Mouse (Mus musculus): ENCODE results near the gene Eif1ax.
"Not testable (repeated sequence)": the region's sequence is repeated elsewhere in the genome, so short reads cannot be mapped to it uniquely, and the experiment has no call there.

The Eif1ax gene

GRCm38 (mm10) chrX:159371831-159372752 is at the start of gene Eif1ax:
Gene Eif1ax (plus strand): TSS chrX:159372178.
- peak; percentile 78 for DNase-seq (ENCODE audit: low spot score)

- DNase-seq (ENCODE audit: low spot score): peak; percentile 52
These were observed 7.5 kb upstream of the Eif1ax start for GRCm38 (mm10) chrX:159364506-159364905.

GRCm38 (mm10) chrX:159372753-159373144 is 771 bp downstream of the Eif1ax start:
- DNase-seq (ENCODE audit: low spot score): no peak

GRCm38 (mm10) chrX:159387105-159387504 is 15.1 kb downstream of the Eif1ax start:
- DNase-seq (ENCODE audit: low spot score): peak; percentile 18

GRCm38 (mm10) chrX:159388953-159389352 is 17.0 kb downstream of the Eif1ax start:
- peak; percentile 68 for DNase-seq (ENCODE audit: low spot score)

- DNase-seq (ENCODE audit: low spot score): no peak
These were observed 18.5 kb downstream of the Eif1ax start for GRCm38 (mm10) chrX:159390347-159390962.

- DNase-seq (ENCODE audit: low spot score): no peak
These were observed 19.3 kb downstream of the Eif1ax start for GRCm38 (mm10) chrX:159391239-159391638.

- DNase-seq (ENCODE audit: low spot score): peak; percentile 61
These were observed 37.3 kb downstream of the Eif1ax start for GRCm38 (mm10) chrX:159409253-159409652.

GRCm38 (mm10) chrX:159414130-159414828 is 42.3 kb downstream of the Eif1ax start, which contains the start of gene Map7d2:
Gene Map7d2 (plus strand): TSS chrX:159414572.
- no peak for DNase-seq (ENCODE audit: low spot score)

- no peak for DNase-seq (ENCODE audit: low spot score)
These were observed 43.1 kb downstream of the Eif1ax start for GRCm38 (mm10) chrX:159414829-159415673.

- not testable (repeated sequence) for DNase-seq (ENCODE audit: low spot score)
These were observed 58.5 kb downstream of the Eif1ax start for GRCm38 (mm10) chrX:159430507-159430906.

Measured in adipocyte (in vitro differentiated cells).